Mouse (Mus musculus): ENCODE measurements around the gene Hspb11. TPM values are rescaled to one million over a fixed set of nuclear protein-coding genes. Genes with fewer than 3 reads are reported as not detected.

Hspb11 gene
- polyA plus RNA-seq, 1 experiment from 2014 or later, result 42.0 TPM

DNA sequence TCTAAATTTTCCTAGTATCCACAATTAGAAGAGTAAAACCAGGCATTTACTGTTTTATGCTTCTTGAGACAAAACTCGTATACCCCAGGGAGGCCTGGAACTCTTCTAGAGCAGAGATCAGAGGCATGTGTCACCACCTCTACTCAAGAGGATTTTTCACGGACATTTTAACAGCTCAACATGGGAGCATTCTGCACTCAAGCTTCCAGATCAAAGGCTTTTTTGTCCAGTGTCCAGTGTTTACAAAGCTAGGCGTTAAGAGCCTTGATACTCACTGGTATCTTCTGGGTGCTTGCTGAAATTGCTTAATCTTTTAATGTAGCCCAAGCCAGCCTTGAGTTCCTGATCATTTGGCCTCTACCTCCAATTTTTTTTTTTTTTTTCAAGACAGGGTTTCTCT, 21.2 kb upstream of the Hspb11 start:
- no peak overlapping the region for H3K4me3 ChIP-seq
- ATAC-seq (ENCODE audit: low FRiP score, low read depth), result no peak
- WGBS, result 65% methylated on average over 3 of the region's 3 CpGs
- H3K9ac ChIP-seq, result no peak overlapping the region
- H3K4me2 ChIP-seq (replicated peaks), result no peak overlapping the region
- peaks cover 50% of the 10 kb centered on the region for H3K36me3 ChIP-seq
- no peak overlapping the region for H3K27ac ChIP-seq
- no peaks in the 10 kb centered on the region for H3K9me3 ChIP-seq
- H3K27me3 ChIP-seq (replicated peaks), result no peaks in the 10 kb centered on the region
- no peaks in the 10 kb centered on the region for H3K4me1 ChIP-seq

DNA sequence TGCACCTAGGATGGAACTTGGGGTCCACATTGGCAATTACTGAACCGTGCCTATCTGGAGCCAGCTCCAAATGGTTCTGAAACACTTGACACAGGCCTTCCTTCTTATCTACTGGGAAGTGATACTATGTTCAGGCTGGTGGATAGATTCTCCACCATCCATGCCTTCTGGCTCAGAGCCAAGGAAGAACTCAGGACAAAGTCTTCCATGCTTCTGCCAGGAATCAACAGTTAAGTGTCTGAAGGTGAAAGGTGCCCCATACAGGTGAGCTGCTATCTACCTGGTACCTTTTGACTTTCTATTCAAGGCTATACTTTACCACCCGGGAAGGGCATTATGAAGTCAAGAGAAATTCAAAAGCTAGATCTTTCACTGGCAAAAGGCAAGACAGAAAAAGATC, 15.1 kb upstream of the Hspb11 start:
- no peak for ATAC-seq (ENCODE audit: low FRiP score, low read depth)
- H3K9ac ChIP-seq, result no peak overlapping the region
- no peak overlapping the region for H3K4me3 ChIP-seq
- H3K4me2 ChIP-seq (replicated peaks), result no peak overlapping the region
- no peak overlapping the region for H3K27ac ChIP-seq
- WGBS, result 99% methylated on average over 2 of the region's 2 CpGs
- no peaks in the 10 kb centered on the region for H3K9me3 ChIP-seq
- H3K4me1 ChIP-seq, result no peaks in the 10 kb centered on the region
- H3K27me3 ChIP-seq (replicated peaks), result no peaks in the 10 kb centered on the region
- H3K36me3 ChIP-seq, result peaks cover 81% of the 10 kb centered on the region

DNA sequence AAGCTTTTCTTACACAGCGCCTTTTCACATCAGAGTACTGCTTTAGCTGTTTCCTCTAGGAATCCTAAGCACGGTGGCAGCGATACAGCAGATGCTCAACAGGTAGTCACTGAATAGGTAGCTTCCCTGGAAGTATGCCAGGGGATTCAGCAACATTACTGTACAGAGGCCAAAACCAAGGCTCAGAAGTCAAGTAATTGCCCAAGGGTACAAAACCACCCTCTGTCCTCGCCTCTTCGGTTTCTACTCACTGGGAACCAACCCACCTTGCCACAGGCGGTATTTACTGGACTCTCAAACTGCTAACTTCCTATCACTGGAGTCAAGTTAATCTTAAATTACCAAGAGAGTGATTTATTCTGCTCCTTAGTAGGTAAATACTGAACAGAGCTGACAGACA, 13.2 kb upstream of the Hspb11 start:
- Histone ChIP-seq H3K4me1 (no peaks in the 10 kb centered on the region), H3K9me3 (no peaks in the 10 kb centered on the region), H3K36me3 (peaks cover 70% of the 10 kb centered on the region), H3K27me3 (replicated peaks) (no peaks in the 10 kb centered on the region), H3K4me3 (no peak overlapping the region), H3K27ac (no peak overlapping the region), H3K4me2 (replicated peaks) (no peak overlapping the region), H3K9ac (no peak overlapping the region)
- 97% methylated on average over 6 of the region's 6 CpGs for WGBS
- ATAC-seq (ENCODE audit: low FRiP score, low read depth), result no peak

GRCm38 (mm10) chr4:107243365-107244333, 9.7 kb upstream of the Hspb11 start:
- no peak overlapping the region for H3K27ac ChIP-seq
- WGBS, result 88% methylated on average over 6 of the region's 6 CpGs

DNA sequence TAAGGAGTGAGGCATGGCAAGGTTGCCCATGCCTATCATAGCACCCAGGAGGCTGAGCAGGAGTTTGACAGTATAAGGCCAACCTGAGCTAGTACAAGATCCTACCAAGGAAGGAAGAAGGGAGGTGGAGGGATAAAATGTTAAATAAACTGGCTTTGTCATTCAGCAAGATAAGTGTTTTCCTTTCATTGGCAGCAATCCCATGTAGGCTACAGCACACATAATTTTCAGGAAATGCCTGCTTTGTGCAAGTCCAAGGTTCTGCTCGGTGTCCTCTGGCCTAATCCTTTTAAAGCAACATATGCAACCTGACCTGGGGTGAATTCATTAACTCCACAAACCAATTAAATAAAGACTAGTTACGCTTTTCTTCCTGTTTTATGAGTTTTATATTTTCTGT, 8.0 kb upstream of the Hspb11 start:
- WGBS, result 86% methylated on average over 2 of the region's 2 CpGs
- Histone ChIP-seq H3K9me3 (no peaks in the 10 kb centered on the region), H3K36me3 (peaks cover 26% of the 10 kb centered on the region), H3K4me3 (no peak overlapping the region), H3K9ac (no peak overlapping the region), H3K4me2 (replicated peaks) (no peak overlapping the region), H3K27me3 (replicated peaks) (no peaks in the 10 kb centered on the region), H3K27ac (no peak overlapping the region), H3K4me1 (peaks cover 12% of the 10 kb centered on the region)
- no peak for ATAC-seq (ENCODE audit: low FRiP score, low read depth)

More at GRCm38 (mm10) chr4:107243365-107244333, 9.7 kb upstream of the Hspb11 start:
- Histone ChIP-seq H3K36me3 (peaks cover 41% of the 10 kb centered on the region), H3K4me1 (no peaks in the 10 kb centered on the region), H3K4me3 (no peak overlapping the region), H3K27me3 (replicated peaks) (no peaks in the 10 kb centered on the region), H3K4me2 (replicated peaks) (no peak overlapping the region), H3K9me3 (no peaks in the 10 kb centered on the region), H3K9ac (no peak overlapping the region)
- no peak for ATAC-seq (ENCODE audit: low FRiP score, low read depth)

GRCm38 (mm10) chr4:107246040-107246439, 7.4 kb upstream of the Hspb11 start:
- no peak for ATAC-seq (ENCODE audit: low FRiP score, low read depth)
- H3K27ac ChIP-seq, result no peak overlapping the region
- no peaks in the 10 kb centered on the region for H3K9me3 ChIP-seq
- no peak overlapping the region for H3K4me3 ChIP-seq
- H3K36me3 ChIP-seq, result peaks cover 21% of the 10 kb centered on the region
- H3K4me1 ChIP-seq, result peaks cover 12% of the 10 kb centered on the region
- WGBS, result 85% methylated on average over 1 of the region's 1 CpGs
- no peak overlapping the region for H3K9ac ChIP-seq
- H3K4me2 ChIP-seq (replicated peaks), result no peak overlapping the region
- no peaks in the 10 kb centered on the region for H3K27me3 ChIP-seq (replicated peaks)

- Histone ChIP-seq H3K9ac (no peak overlapping the region), H3K36me3 (peaks cover 13% of the 10 kb centered on the region), H3K4me2 (replicated peaks) (no peak overlapping the region), H3K4me1 (peaks cover 12% of the 10 kb centered on the region), H3K4me3 (no peak overlapping the region), H3K27ac (no peak overlapping the region), H3K9me3 (no peaks in the 10 kb centered on the region), H3K27me3 (replicated peaks) (no peaks in the 10 kb centered on the region)
- no peak for ATAC-seq (ENCODE audit: low FRiP score, low read depth)
- WGBS, result 89% methylated on average over 9 of the region's 9 CpGs
Measured at GRCm38 (mm10) chr4:107247110-107247509, 6.3 kb upstream of the Hspb11 start.

- Histone ChIP-seq H3K9ac (no peak overlapping the region), H3K4me2 (replicated peaks) (no peak overlapping the region), H3K9me3 (no peaks in the 10 kb centered on the region), H3K27me3 (replicated peaks) (no peaks in the 10 kb centered on the region), H3K27ac (no peak overlapping the region), H3K4me3 (no peak overlapping the region), H3K36me3 (peaks cover 8% of the 10 kb centered on the region), H3K4me1 (peaks cover 18% of the 10 kb centered on the region)
- WGBS, result 90% methylated on average over 3 of the region's 3 CpGs
- ATAC-seq (ENCODE audit: low FRiP score, low read depth), result no peak
Measured at GRCm38 (mm10) chr4:107248061-107248460, 5.3 kb upstream of the Hspb11 start.

DNA sequence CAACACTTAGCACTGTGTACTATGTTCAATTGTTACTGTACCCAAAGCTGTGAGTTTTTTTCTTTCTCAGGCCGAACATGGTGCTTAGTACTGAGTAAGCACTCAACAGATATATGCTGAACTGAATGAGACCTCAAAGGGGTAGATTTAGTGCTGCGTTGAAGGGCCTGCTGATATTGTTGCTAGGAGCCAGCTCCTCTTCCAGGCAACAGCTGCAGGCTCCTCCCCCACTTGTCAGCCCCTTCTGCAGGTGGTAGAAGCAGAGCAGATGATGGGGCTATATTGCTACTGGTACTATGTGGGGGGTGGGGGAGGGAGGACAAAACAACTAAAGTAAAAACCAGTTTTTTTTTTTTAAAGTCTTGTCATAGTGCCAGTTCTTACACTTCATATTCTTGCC, 3.9 kb upstream of the Hspb11 start:
- Histone ChIP-seq H3K4me2 (replicated peaks) (no peak overlapping the region), H3K27ac (no peak overlapping the region), H3K9ac (no peak overlapping the region)

GRCm38 (mm10) chr4:107250494-107250893, 2.9 kb upstream of the Hspb11 start:
- Histone ChIP-seq H3K4me3 (no peak overlapping the region), H3K36me3 (no peaks in the 10 kb centered on the region; the same call in 1 of the 2 replicates), H3K9me3 (no peaks in the 10 kb centered on the region), H3K9ac (no peak overlapping the region), H3K27ac (no peak overlapping the region), H3K4me2 (replicated peaks) (no peak overlapping the region), H3K4me1 (peaks cover 18% of the 10 kb centered on the region), H3K27me3 (replicated peaks) (no peaks in the 10 kb centered on the region)
- WGBS, result 27% methylated on average over 4 of the region's 4 CpGs
- ATAC-seq (ENCODE audit: low FRiP score, low read depth), result no peak

More for the DNA sequence above, 3.9 kb upstream of the Hspb11 start:
- no peaks in the 10 kb centered on the region for H3K9me3 ChIP-seq
- H3K4me1 ChIP-seq, result peaks cover 18% of the 10 kb centered on the region
- ATAC-seq (ENCODE audit: low FRiP score, low read depth), result no peak
- WGBS, result 17% methylated on average over 2 of the region's 2 CpGs
- H3K4me3 ChIP-seq, result no peak overlapping the region
- no peaks in the 10 kb centered on the region; the same call in 1 of the 2 replicates for H3K36me3 ChIP-seq
- H3K27me3 ChIP-seq (replicated peaks), result no peaks in the 10 kb centered on the region

GRCm38 (mm10) chr4:107252522-107252921, 871 bp upstream of the Hspb11 start:
- H3K27me3 ChIP-seq (replicated peaks), result no peaks in the 10 kb centered on the region
- no peak for ATAC-seq (ENCODE audit: low FRiP score, low read depth)
- H3K4me3 ChIP-seq, result peak overlapping the region; percentile 77
- peak overlapping the region; percentile 71 for H3K9ac ChIP-seq
- H3K36me3 ChIP-seq, result no peaks in the 10 kb centered on the region
- peak overlapping the region; percentile 63 for H3K4me2 ChIP-seq (replicated peaks)
- no peak overlapping the region for H3K27ac ChIP-seq
- WGBS, result under 1% methylated on average over 11 of the region's 11 CpGs
- H3K4me1 ChIP-seq, result peaks cover 18% of the 10 kb centered on the region
- no peaks in the 10 kb centered on the region for H3K9me3 ChIP-seq

GRCm38 (mm10) chr4:107254414-107254813, 1.0 kb downstream of the Hspb11 start:
- Histone ChIP-seq H3K36me3 (no peaks in the 10 kb centered on the region), H3K9ac (peak overlapping the region; percentile 79), H3K9me3 (no peaks in the 10 kb centered on the region), H3K4me3 (peak overlapping the region; percentile 77), H3K4me1 (peaks cover 12% of the 10 kb centered on the region), H3K27ac (peak overlapping the region; percentile 72), H3K4me2 (replicated peaks) (peak overlapping the region; percentile 63), H3K27me3 (replicated peaks) (no peaks in the 10 kb centered on the region)
- no peak for ATAC-seq (ENCODE audit: low FRiP score, low read depth)
- WGBS, result 17% methylated on average over 3 of the region's 3 CpGs
